Mouse (Mus musculus): Measurements from ENCODE around the gene Kif17. TPM values are rescaled to one million over a fixed set of nuclear protein-coding genes. Genes with fewer than 3 reads are reported as not detected.

Kif17 gene
- polyA plus RNA-seq, 1 experiment from 2014 or later = 0.79 TPM

- H3K4me1 ChIP-seq = peaks cover 10% of the 10 kb centered on the region
- peak overlapping the region; percentile 76 for H3K9ac ChIP-seq
- H3K9me3 ChIP-seq = no peaks in the 10 kb centered on the region
- peaks cover 46% of the 10 kb centered on the region for H3K27me3 ChIP-seq (replicated peaks)
- H3K27ac ChIP-seq (replicated peaks) = no peak overlapping the region
- ATAC-seq (ENCODE audit: extremely low read depth, insufficient number of reproducible peaks, low FRiP score, low TSS enrichment) = peak; percentile 89
- H3K4me2 ChIP-seq = peak overlapping the region; percentile 89
- no peaks in the 10 kb centered on the region; the same call in 1 of the 2 replicates for H3K36me3 ChIP-seq
- WGBS = under 1% methylated on average over 73 of the region's 78 CpGs
- H3K4me3 ChIP-seq = peak overlapping the region; percentile 76
Measured at GRCm38 (mm10) chr4:138261843-138262681, 11.8 kb downstream of the Kif17 start.

- Histone ChIP-seq H3K36me3 (no peaks in the 10 kb centered on the region), H3K9me3 (no peaks in the 10 kb centered on the region), H3K4me3 (no peak overlapping the region), H3K4me2 (no peak overlapping the region), H3K27ac (replicated peaks) (no peak overlapping the region), H3K27me3 (replicated peaks) (peaks cover 23% of the 10 kb centered on the region), H3K9ac (no peak overlapping the region), H3K4me1 (peaks cover 7% of the 10 kb centered on the region)
- 82% methylated on average over 10 of the region's 10 CpGs for WGBS
- ATAC-seq (ENCODE audit: extremely low read depth, insufficient number of reproducible peaks, low FRiP score, low TSS enrichment) = no peak
Measured at GRCm38 (mm10) chr4:138267869-138268268, 17.6 kb downstream of the Kif17 start.

- no peak for ATAC-seq (ENCODE audit: extremely low read depth, insufficient number of reproducible peaks, low FRiP score, low TSS enrichment)
- H3K9me3 ChIP-seq = no peaks in the 10 kb centered on the region
- H3K36me3 ChIP-seq = no peaks in the 10 kb centered on the region
- no peak overlapping the region for H3K9ac ChIP-seq
- peaks cover 6% of the 10 kb centered on the region for H3K4me1 ChIP-seq
- H3K4me3 ChIP-seq = no peak overlapping the region
- 46% methylated on average over 14 of the region's 14 CpGs for WGBS
- no peak overlapping the region for H3K4me2 ChIP-seq
- no peak overlapping the region for H3K27ac ChIP-seq (replicated peaks)
- peaks cover 19% of the 10 kb centered on the region for H3K27me3 ChIP-seq (replicated peaks)
Measured at GRCm38 (mm10) chr4:138272011-138272997, 22.1 kb downstream of the Kif17 start.

GRCm38 (mm10) chr4:138278346-138278745 lies 28.1 kb downstream of the Kif17 start:
- 60% methylated on average over 7 of the region's 7 CpGs for WGBS

GRCm38 (mm10) chr4:138282834-138283233 lies 32.6 kb downstream of the Kif17 start:
- H3K27ac ChIP-seq (replicated peaks) = no peak overlapping the region
- H3K4me3 ChIP-seq = no peak overlapping the region
- H3K9ac ChIP-seq = no peak overlapping the region
- H3K9me3 ChIP-seq = no peaks in the 10 kb centered on the region
- H3K36me3 ChIP-seq = no peaks in the 10 kb centered on the region
- no peaks in the 10 kb centered on the region for H3K4me1 ChIP-seq
- WGBS = 25% methylated on average over 4 of the region's 4 CpGs
- H3K27me3 ChIP-seq (replicated peaks) = peaks cover 24% of the 10 kb centered on the region
- no peak overlapping the region for H3K4me2 ChIP-seq
- no peak for ATAC-seq (ENCODE audit: extremely low read depth, insufficient number of reproducible peaks, low FRiP score, low TSS enrichment)

More at GRCm38 (mm10) chr4:138278346-138278745, 28.1 kb downstream of the Kif17 start:
- no peaks in the 10 kb centered on the region for H3K9me3 ChIP-seq
- no peaks in the 10 kb centered on the region for H3K4me1 ChIP-seq
- no peak overlapping the region for H3K4me2 ChIP-seq
- no peak overlapping the region for H3K9ac ChIP-seq
- no peak for ATAC-seq (ENCODE audit: extremely low read depth, insufficient number of reproducible peaks, low FRiP score, low TSS enrichment)
- H3K4me3 ChIP-seq = no peak overlapping the region
- H3K27ac ChIP-seq (replicated peaks) = no peak overlapping the region
- H3K27me3 ChIP-seq (replicated peaks) = peaks cover 35% of the 10 kb centered on the region
- H3K36me3 ChIP-seq = no peaks in the 10 kb centered on the region

GRCm38 (mm10) chr4:138286411-138286810 lies 36.2 kb downstream of the Kif17 start:
- WGBS = 77% methylated on average over 12 of the region's 12 CpGs
- no peak for ATAC-seq (ENCODE audit: extremely low read depth, insufficient number of reproducible peaks, low FRiP score, low TSS enrichment)
- Histone ChIP-seq H3K9me3 (no peaks in the 10 kb centered on the region), H3K4me2 (no peak overlapping the region), H3K9ac (no peak overlapping the region), H3K4me3 (no peak overlapping the region), H3K27ac (replicated peaks) (no peak overlapping the region), H3K27me3 (replicated peaks) (peaks cover 32% of the 10 kb centered on the region), H3K36me3 (no peaks in the 10 kb centered on the region), H3K4me1 (no peaks in the 10 kb centered on the region)

GRCm38 (mm10) chr4:138288691-138289090 lies 38.5 kb downstream of the Kif17 start:
- WGBS = 77% methylated on average over 7 of the region's 7 CpGs
- Histone ChIP-seq H3K9ac (no peak overlapping the region), H3K9me3 (no peaks in the 10 kb centered on the region), H3K4me2 (no peak overlapping the region), H3K27me3 (replicated peaks) (peaks cover 32% of the 10 kb centered on the region), H3K4me1 (no peaks in the 10 kb centered on the region), H3K27ac (replicated peaks) (no peak overlapping the region), H3K4me3 (no peak overlapping the region), H3K36me3 (no peaks in the 10 kb centered on the region)
- no peak for ATAC-seq (ENCODE audit: extremely low read depth, insufficient number of reproducible peaks, low FRiP score, low TSS enrichment)

- ATAC-seq (ENCODE audit: extremely low read depth, insufficient number of reproducible peaks, low FRiP score, low TSS enrichment) = no peak
- Histone ChIP-seq H3K27ac (replicated peaks) (0 out of 2 replicates have a peak overlapping the region, but pooled peaks have one; percentile 28), H3K9ac (no peak overlapping the region), H3K9me3 (no peaks in the 10 kb centered on the region), H3K4me3 (no peak overlapping the region), H3K36me3 (no peaks in the 10 kb centered on the region), H3K4me1 (no peaks in the 10 kb centered on the region), H3K4me2 (no peak overlapping the region), H3K27me3 (replicated peaks) (peaks cover 26% of the 10 kb centered on the region)
- WGBS = 84% methylated on average over 13 of the region's 13 CpGs
Measured at GRCm38 (mm10) chr4:138292028-138292427, 41.8 kb downstream of the Kif17 start.

GRCm38 (mm10) chr4:138293261-138293948 lies 43.2 kb downstream of the Kif17 start:
- 76% methylated on average over 18 of the region's 18 CpGs for WGBS
- no peaks in the 10 kb centered on the region for H3K36me3 ChIP-seq
- no peak for ATAC-seq (ENCODE audit: extremely low read depth, insufficient number of reproducible peaks, low FRiP score, low TSS enrichment)
- H3K27me3 ChIP-seq (replicated peaks) = peaks cover 16% of the 10 kb centered on the region
- no peaks in the 10 kb centered on the region for H3K9me3 ChIP-seq
- no peak overlapping the region for H3K4me3 ChIP-seq
- H3K27ac ChIP-seq (replicated peaks) = no peak overlapping the region
- H3K4me2 ChIP-seq = no peak overlapping the region
- no peaks in the 10 kb centered on the region for H3K4me1 ChIP-seq
- no peak overlapping the region for H3K9ac ChIP-seq

GRCm38 (mm10) chr4:138293949-138294550 lies 43.8 kb downstream of the Kif17 start:
- H3K36me3 ChIP-seq = no peaks in the 10 kb centered on the region
- no peak overlapping the region for H3K4me2 ChIP-seq
- ATAC-seq (ENCODE audit: extremely low read depth, insufficient number of reproducible peaks, low FRiP score, low TSS enrichment) = no peak
- H3K9me3 ChIP-seq = no peaks in the 10 kb centered on the region
- no peak overlapping the region for H3K9ac ChIP-seq
- H3K4me3 ChIP-seq = no peak overlapping the region
- WGBS = 83% methylated on average over 9 of the region's 14 CpGs
- peaks cover 16% of the 10 kb centered on the region; the same call in 1 of the 2 replicates for H3K27me3 ChIP-seq (replicated peaks)
- H3K27ac ChIP-seq (replicated peaks) = no peak overlapping the region
- no peaks in the 10 kb centered on the region for H3K4me1 ChIP-seq

All from heart, embryonic 13.5 days (tissue).